Mouse (Mus musculus) ES-Bruce4 (cell line): ENCODE results near the gene Ankle1.

Experiments
- CTCF ChIP-seq: IDR thresholded peaks from one replicate; pipeline ENCODE4 v1.8.1; 2011; ENCODE audit warnings: low read depth, low read length
- EP300 ChIP-seq: IDR thresholded peaks from 2 replicates; pipeline ENCODE4 v1.6.1; 2011; ENCODE audit warnings: low read depth, low read length; ENCODE audit not compliant: insufficient read depth
- POLR2A ChIP-seq: IDR thresholded peaks from one replicate; pipeline ENCODE4 v1.8.1; 2011; ENCODE audit warnings: low read length; ENCODE audit not compliant: insufficient read depth

DNA sequence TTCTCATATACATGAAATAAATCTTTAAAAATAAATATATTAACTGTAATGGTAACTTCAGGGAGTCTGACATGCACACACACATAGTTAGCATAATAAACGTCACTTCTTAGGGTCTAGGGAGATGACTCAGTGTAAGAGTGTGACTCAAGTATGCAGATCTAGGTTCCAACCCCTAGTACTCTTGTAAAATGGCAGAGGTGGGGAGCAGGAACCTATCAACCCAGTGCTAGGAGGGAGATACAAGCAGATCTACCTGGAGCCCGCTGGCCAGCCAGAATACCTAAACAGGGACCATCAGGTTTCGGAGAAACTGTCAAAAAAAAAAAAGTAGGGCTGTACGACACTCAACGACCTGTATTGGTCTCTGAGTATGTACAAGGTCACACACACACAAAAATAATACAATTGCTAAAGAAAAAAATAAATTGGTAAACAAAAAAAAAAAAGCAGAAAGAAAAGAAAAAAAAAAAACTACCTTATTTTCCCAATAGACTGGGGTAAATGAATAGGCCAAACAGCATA is 35.0 kb upstream of the Ankle1 start:
- TF ChIP-seq CTCF: no peak
- no peak for TF ChIP-seq POLR2A
- no peak for TF ChIP-seq EP300
